Mouse (Mus musculus) liver, adult 2 months (tissue): ENCODE results near the gene Sohlh1. TPM values are rescaled to one million over a fixed set of nuclear protein-coding genes. Genes with fewer than 3 reads are reported as not detected.
"Not testable (repeated sequence)": the region's sequence is repeated elsewhere in the genome, so short reads cannot be mapped to it uniquely, and the experiment has no call there.

Experiments used
- DNase-seq: peaks from one replicate; pipeline ENCODE4 v3.0.0-alpha.2; 2011; ENCODE audit warnings: low read depth, low spot score; ENCODE audit errors: extremely low read depth
- H3K27ac ChIP-seq: fragments of 200-500 bp; replicated peaks from 2 replicates; pipeline ENCODE4 v1.5.1; 2012; ENCODE audit warnings: low read depth, mild to moderate bottlenecking, control low read depth, inconsistent platforms, low read length; ENCODE audit not compliant: insufficient read depth
- H3K27me3 ChIP-seq: fragments of 200-500 bp; 2 replicates; pipeline ENCODE4 v1.6.1; 2012; ENCODE audit warnings: mild to moderate bottlenecking, moderate library complexity, low read length, inconsistent platforms; ENCODE audit not compliant: control insufficient read depth, insufficient read depth
- H3K36me3 ChIP-seq: fragments of 200-500 bp; 2 replicates; pipeline ENCODE4 v1.6.1; 2012; ENCODE audit warnings: low read length, inconsistent platforms; ENCODE audit not compliant: control insufficient read depth, insufficient read depth
- H3K4me1 ChIP-seq: fragments of 200-500 bp; 2 replicates; pipeline ENCODE4 v1.6.1; 2011; ENCODE audit warnings: low read length; ENCODE audit not compliant: control insufficient read depth, insufficient read depth
- H3K4me3 ChIP-seq: fragments of 200-500 bp; 2 replicates; pipeline ENCODE4 v1.5.1; 2011; ENCODE audit warnings: low read depth, mild to moderate bottlenecking, control low read depth, low read length, moderate library complexity; ENCODE audit not compliant: insufficient read depth
- H3K79me2 ChIP-seq: fragments of 200-500 bp; 2 replicates; pipeline ENCODE4 v1.6.1; 2012; ENCODE audit warnings: inconsistent platforms, mild to moderate bottlenecking, low read length, moderate library complexity; ENCODE audit not compliant: control insufficient read depth, insufficient read depth
- H3K9ac ChIP-seq: fragments of 200-500 bp; 2 replicates; pipeline ENCODE4 v1.6.1; 2012; ENCODE audit warnings: low read depth, mild to moderate bottlenecking, control low read depth, inconsistent platforms, low read length
- CTCF ChIP-seq: fragments of 200-500 bp; IDR thresholded peaks from 2 replicates; pipeline ENCODE4 v1.5.1; 2011; ENCODE audit warnings: low read depth, low read length, control low read depth
- POLR2A ChIP-seq: fragments of 200-500 bp; IDR thresholded peaks from 2 replicates; pipeline ENCODE4 v1.6.1; 2011; ENCODE audit warnings: low read length, control low read depth; ENCODE audit not compliant: insufficient read depth; ENCODE audit errors: extremely low read depth
- WGBS: fragments of 180-500 bp; shearing (Covaris S2); methylation state at CpG from one replicate; pipeline ENCODE4 v1.1.7; 2018; 5-methylcytosine and 5-hydroxymethylcytosine counted together
- polyA plus RNA-seq: library from polyadenylated mRNA; depleted of rRNA; stranded (reverse); fragments of >200 nt; gene quantifications from 2 replicates; pipeline ENCODE4 v1.2.3, GENCODE M21; 2012
- total RNA-seq: library from RNA; depleted of rRNA; stranded (reverse); fragments of >200 nt; gene quantifications from 2 replicates; pipeline ENCODE4 v1.2.3, GENCODE M21; 2014

Gene Sohlh1
- total and polyA plus RNA-seq, 2 experiments: not detected

DNA sequence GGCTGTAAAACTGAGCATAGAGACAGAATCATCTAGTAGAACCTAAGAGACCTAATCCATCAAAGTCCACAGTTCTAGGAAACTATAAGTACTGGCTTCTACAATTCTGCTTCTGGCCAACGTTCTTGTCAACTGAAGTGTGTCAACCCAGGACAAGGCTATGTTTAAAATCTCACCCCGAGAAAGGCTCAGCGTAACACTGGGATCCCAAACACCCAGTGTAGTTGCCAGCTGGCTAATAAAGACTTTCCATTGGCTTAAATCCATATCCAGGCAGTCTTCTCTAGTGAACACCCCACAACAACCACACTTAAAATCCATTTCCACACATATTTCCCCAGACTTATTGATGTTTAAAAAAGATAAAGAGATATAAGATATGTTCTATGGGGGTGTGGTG lies 16.3 kb downstream of the Sohlh1 start:
- DNase-seq: no peak
- Histone ChIP-seq H3K79me2 (no peaks in the 10 kb centered on the region), H3K36me3 (no peaks in the 10 kb centered on the region), H3K4me1 (no peaks in the 10 kb centered on the region), H3K4me3 (no peak overlapping the region), H3K9ac (no peak overlapping the region), H3K27me3 (no peaks in the 10 kb centered on the region), H3K27ac (no peak overlapping the region)
- WGBS: 57% methylated on average over 3 of the region's 3 CpGs
- TF ChIP-seq POLR2A (no peak), CTCF (no peak)

DNA sequence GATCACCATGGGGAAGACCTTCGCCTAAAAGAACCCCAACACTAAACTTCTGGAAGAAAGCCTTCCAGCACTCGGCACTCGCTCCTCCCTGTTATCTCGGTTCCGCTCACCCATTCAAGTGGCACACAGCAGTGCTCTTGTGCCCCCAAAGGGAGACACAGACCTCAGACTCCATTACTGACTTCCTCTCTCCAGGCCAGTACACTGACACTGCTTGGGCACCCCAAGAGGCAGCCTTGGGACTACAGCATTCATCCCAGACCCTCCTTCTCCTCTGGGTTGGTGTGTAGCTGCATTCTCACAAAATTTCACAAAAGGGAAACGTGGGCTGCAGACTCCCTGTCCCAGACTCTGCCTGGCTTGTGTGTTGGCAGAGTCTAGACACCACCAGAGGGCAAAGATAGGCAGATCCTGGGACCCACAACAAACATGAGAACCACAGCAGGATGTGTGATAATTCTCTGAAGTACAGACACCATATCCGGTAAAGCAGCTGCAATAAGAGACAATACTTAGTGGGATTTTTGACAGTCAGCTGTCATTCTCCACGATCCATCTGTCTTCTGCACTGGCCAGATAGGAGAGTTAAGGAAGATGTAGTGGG lies 18.6 kb downstream of the Sohlh1 start:
- no peaks in the 10 kb centered on the region for H3K79me2 ChIP-seq
- DNase-seq: no peak
- H3K9ac ChIP-seq: no peak overlapping the region
- H3K4me1 ChIP-seq: no peaks in the 10 kb centered on the region
- H3K27me3 ChIP-seq: no peaks in the 10 kb centered on the region
- no peaks in the 10 kb centered on the region for H3K36me3 ChIP-seq
- H3K27ac ChIP-seq: no peak overlapping the region
- 72% methylated on average over 8 of the region's 8 CpGs for WGBS
- TF ChIP-seq CTCF (no peak), POLR2A (no peak)
- no peak overlapping the region for H3K4me3 ChIP-seq

GRCm38 (mm10) chr2:25824751-25825150 lies 22.3 kb downstream of the Sohlh1 start:
- Histone ChIP-seq H3K36me3 (no peaks in the 10 kb centered on the region), H3K27me3 (peaks cover 3% of the 10 kb centered on the region; the same call in 1 of the 2 replicates), H3K27ac (no peak overlapping the region), H3K4me3 (no peak overlapping the region), H3K9ac (no peak overlapping the region), H3K79me2 (no peaks in the 10 kb centered on the region), H3K4me1 (no peaks in the 10 kb centered on the region)
- TF ChIP-seq CTCF (no peak), POLR2A (no peak)
- no peak for DNase-seq
- WGBS: 80% methylated on average over 3 of the region's 3 CpGs

DNA sequence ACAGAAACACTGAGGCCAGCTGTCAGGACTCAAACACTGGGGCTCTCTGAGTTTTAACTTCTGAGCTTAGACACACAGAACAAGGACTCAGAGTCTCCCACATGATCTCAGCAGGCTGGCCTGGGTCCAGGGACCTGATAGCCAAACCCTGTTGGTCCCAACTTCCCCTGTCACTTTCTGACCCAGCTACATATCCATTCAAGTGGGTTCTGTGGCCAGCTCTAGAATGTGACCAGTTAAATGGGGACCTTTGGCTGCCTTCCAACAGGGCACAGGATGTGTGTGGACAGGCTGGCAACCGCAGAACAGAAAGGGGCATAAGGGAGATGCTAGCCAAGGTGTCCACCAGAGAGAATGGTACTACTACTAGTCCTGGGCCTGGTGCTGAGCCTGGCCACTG lies 24.2 kb downstream of the Sohlh1 start, which contains the start of gene Lcn9:
Lcn9 (plus strand) TSS at position 348 of the 400 bp plus-strand sequence.
- Histone ChIP-seq H3K79me2 (no peaks in the 10 kb centered on the region), H3K36me3 (no peaks in the 10 kb centered on the region), H3K4me1 (no peaks in the 10 kb centered on the region), H3K27ac (no peak within 1 kb of the TSS), H3K4me3 (no peak within 1 kb of the TSS), H3K27me3 (peaks cover 3% of the 10 kb centered on the region; the same call in 1 of the 2 replicates), H3K9ac (no peak within 1 kb of the TSS)
- no peak for TF ChIP-seq POLR2A
- no peak for TF ChIP-seq CTCF
- 74% methylated on average over 1 of the region's 1 CpGs for WGBS
- DNase-seq: no peak

DNA sequence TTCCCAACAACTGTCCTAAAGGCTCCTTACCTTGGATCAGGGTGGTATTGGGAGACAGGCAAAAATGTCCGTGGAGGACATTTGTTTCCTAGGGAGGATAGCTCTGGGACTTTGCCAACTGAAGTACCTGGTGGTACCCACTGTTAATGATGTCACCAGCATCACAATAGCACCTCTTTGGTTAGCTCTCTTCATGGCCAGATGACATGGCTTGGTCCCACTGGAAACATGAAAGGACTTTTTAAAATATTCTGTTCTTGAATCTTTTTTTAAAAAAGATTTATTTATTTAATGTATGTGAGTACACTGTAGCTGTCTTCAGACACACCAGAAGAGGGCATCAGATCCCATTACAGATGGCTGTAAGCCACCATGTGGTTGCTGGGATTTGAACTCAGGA lies 31.3 kb downstream of the Sohlh1 start, which contains the start of gene Glt6d1:
Glt6d1 (minus strand) TSS at position 101 of the 400 bp plus-strand sequence.
- H3K4me3 ChIP-seq, H3K9ac ChIP-seq, H3K27me3 ChIP-seq, DNase-seq, H3K79me2 ChIP-seq, H3K36me3 ChIP-seq, H3K4me1 ChIP-seq, H3K27ac ChIP-seq: not testable (repeated sequence)
- 85% methylated on average over 1 of the region's 1 CpGs for WGBS

GRCm38 (mm10) chr2:25813364-25813763 lies 33.7 kb downstream of the Sohlh1 start:
- H3K36me3 ChIP-seq: no peaks in the 10 kb centered on the region
- WGBS: 92% methylated on average over 5 of the region's 5 CpGs
- H3K79me2 ChIP-seq: no peaks in the 10 kb centered on the region

More at GRCm38 (mm10) chr2:25813364-25813763, 33.7 kb downstream of the Sohlh1 start:
- Histone ChIP-seq H3K4me1 (peaks cover 5% of the 10 kb centered on the region), H3K27ac (no peak overlapping the region), H3K9ac (no peak overlapping the region), H3K4me3 (no peak overlapping the region), H3K27me3 (no peaks in the 10 kb centered on the region)
- TF ChIP-seq POLR2A (no peak), CTCF (peak; percentile 42; the same call in 1 of the 2 replicates)
- no peak for DNase-seq
